Mouse (Mus musculus) bone marrow, adult 2 months (tissue): ENCODE data around the gene Tmem273.

Source experiments
- CTCF ChIP-seq: fragments of 200-500 bp; IDR thresholded peaks from 2 replicates; pipeline ENCODE4 v1.5.1; 2011; ENCODE audit warnings: low read length, control low read depth; ENCODE audit not compliant: control insufficient read depth, insufficient read depth
- POLR2A ChIP-seq: fragments of 200-500 bp; IDR thresholded peaks from 2 replicates; pipeline ENCODE4 v1.6.1; 2011; ENCODE audit warnings: low read depth, mild to moderate bottlenecking, control low read depth, low read length, borderline replicate concordance; ENCODE audit not compliant: control insufficient read depth

- TF ChIP-seq CTCF (no peak), POLR2A (no peak)
These were observed 38.1 kb downstream of the Tmem273 start for GRCm38 (mm10) chr14:32823861-32824260.
